Mouse (Mus musculus) heart, adult 2 months (tissue): Measurements from ENCODE around the gene Smg1.

Experiments
- CTCF ChIP-seq: fragments of 200-600 bp; IDR thresholded peaks from 2 replicates; pipeline ENCODE4 v1.8.1; 2022; ENCODE audit warnings: antibody characterized with exemption, mild to moderate bottlenecking, moderate library complexity
- EP300 ChIP-seq: fragments of 200-500 bp; IDR thresholded peaks from 2 replicates; pipeline ENCODE4 v1.6.1; 2011; ENCODE audit warnings: low read depth, low read length, control low read depth; ENCODE audit not compliant: insufficient read depth
- POLR2A ChIP-seq: fragments of 200-500 bp; IDR thresholded peaks from 2 replicates; pipeline ENCODE4 v1.6.1; 2011; ENCODE audit warnings: mild to moderate bottlenecking, low read depth, low read length, control low read depth; ENCODE audit not compliant: insufficient read depth

DNA sequence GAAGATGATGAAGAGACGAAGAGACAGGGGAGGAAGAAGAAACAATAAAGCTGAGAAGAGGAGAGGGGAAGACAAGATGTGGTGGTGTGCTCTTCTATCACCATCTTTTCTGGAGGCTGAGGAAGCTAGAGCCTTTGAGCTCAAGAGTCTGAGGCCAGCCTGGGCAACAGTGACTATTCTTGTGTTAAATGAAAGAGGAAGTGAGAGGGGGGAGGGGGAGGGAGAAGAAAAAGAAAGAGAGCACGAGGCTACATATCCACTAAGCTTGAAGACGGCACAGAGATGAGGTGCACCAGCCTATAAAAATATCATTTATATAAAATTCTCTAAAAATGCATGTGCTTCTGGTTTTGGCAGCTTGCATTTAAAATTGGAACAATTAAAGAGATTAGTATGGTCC lies 36.1 kb upstream of the Smg1 start:
- TF ChIP-seq CTCF (no peak), EP300 (no peak), POLR2A (no peak)
